ENCODE assay signal across 8 mouse cellular contexts in the genomic region with DNA sequence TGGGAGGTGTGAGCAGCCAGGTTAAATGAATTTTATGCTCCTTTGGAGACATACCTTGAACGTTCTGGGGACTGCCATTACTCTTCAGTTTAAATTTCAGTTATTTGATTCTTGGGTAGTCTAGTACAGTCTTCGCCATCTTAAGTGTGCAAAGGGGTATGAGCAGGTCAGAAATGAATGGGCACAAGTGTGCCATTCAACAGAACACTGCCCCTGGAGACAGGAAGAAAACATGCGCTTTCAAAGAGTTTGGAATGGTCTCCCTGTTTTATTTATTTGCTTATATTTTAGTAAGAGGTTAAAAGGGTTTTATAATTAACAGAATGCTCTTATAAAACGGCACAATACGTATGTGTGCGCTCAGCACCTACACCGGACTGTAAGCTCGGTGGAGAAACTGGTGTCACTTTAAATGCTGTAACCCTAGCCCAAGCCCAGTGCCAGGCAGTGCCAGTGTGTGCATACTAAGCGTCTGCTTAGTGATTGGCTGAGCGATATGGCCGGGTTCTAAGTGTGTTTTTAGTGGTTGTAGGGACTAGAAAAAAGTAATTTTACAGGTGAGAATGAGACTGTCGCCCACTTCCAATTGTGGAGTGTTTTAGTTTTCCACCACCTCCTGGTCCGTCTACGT. TPM values are rescaled to one million over a fixed set of nuclear protein-coding genes. Genes with fewer than 3 reads are reported as not detected.
DNase-seq lines count a peak whose midpoint lies in the region; ATAC-seq and TF ChIP-seq lines count a peak whose summit lies in the region.

No protein-coding gene starts in this region.

- H3K4me3 ChIP-seq in forebrain, postnatal 0 days (ENCODE audit: low read depth, low read length) = peak overlapping the region; percentile 82
- H3K4me3 ChIP-seq in kidney, embryonic 16.5 days (ENCODE audit: low read length) = peak overlapping the region; percentile 68
- H3K4me3 ChIP-seq in neural tube, embryonic 13.5 days = peak overlapping the region; percentile 81

- H3K27ac ChIP-seq in forebrain, postnatal 0 days (ENCODE audit: low read depth, low read length) = no peak overlapping the region
- H3K27ac ChIP-seq in kidney, embryonic 16.5 days (ENCODE audit: low read length) = peak overlapping the region; percentile 48; the same call in 1 of the 2 replicates
- H3K27ac ChIP-seq in neural tube, embryonic 13.5 days (replicated peaks) = 0 out of 2 replicates have a peak overlapping the region, but pooled peaks have one; percentile 82

- peak; percentile 39 for DNase-seq in retina, postnatal 1 day
- DNase-seq in retina, embryonic 14.5 days (ENCODE audit: low spot score) = no peak
- no peak for DNase-seq in forebrain, postnatal 0 days
- DNase-seq in urinary bladder, postnatal 4 days (ENCODE audit: low spot score in 2 of 2) = no peak
- DNase-seq in urinary bladder, adult 2 months (ENCODE audit: low spot score) = no peak
- DNase-seq in layer of hippocampus, adult 8-10 months (ENCODE audit: low spot score in 2 of 2) = no peak

- TF ChIP-seq CTCF in forebrain, postnatal 0 days (IDR thresholded peaks at IDR 0.05; ENCODE audit: low read depth) = 0 out of 2 replicates have a peak, but pooled peaks have one; percentile 26

- H3K9me3 ChIP-seq in forebrain, postnatal 0 days (ENCODE audit: low read length) = no peaks in the 10 kb centered on the region
- no peaks in the 10 kb centered on the region for H3K9me3 ChIP-seq in kidney, embryonic 16.5 days (ENCODE audit: low read length)
- no peaks in the 10 kb centered on the region for H3K9me3 ChIP-seq in neural tube, embryonic 13.5 days

- ATAC-seq in forebrain, postnatal 0 days = no peak
- ATAC-seq in kidney, embryonic 16.5 days (ENCODE audit: low FRiP score, low TSS enrichment) = 0 out of 2 replicates have a peak, but pooled peaks have one; percentile 40
- ATAC-seq in neural tube, embryonic 13.5 days (ENCODE audit: low read depth) = no peak

- H3K9ac ChIP-seq in forebrain, postnatal 0 days = peak overlapping the region; percentile 74; the same call in 1 of the 2 replicates
- peak overlapping the region; percentile 70; the same call in 1 of the 2 replicates for H3K9ac ChIP-seq in kidney, embryonic 16.5 days (replicated peaks; ENCODE audit: low read length)
- H3K9ac ChIP-seq in neural tube, embryonic 13.5 days = peak overlapping the region; percentile 87

- WGBS in forebrain, postnatal 0 days = 27% methylated on average over 14 of the region's 14 CpGs
- WGBS in kidney, embryonic 16.5 days = 33% methylated on average over 14 of the region's 14 CpGs
- 54% methylated on average over 14 of the region's 14 CpGs for WGBS in neural tube, embryonic 13.5 days

- peak overlapping the region; percentile 73 for H3K4me2 ChIP-seq in forebrain, postnatal 0 days (ENCODE audit: low read depth)
- peak overlapping the region; percentile 80 for H3K4me2 ChIP-seq in kidney, embryonic 16.5 days (replicated peaks; ENCODE audit: low read depth, low read length)
- H3K4me2 ChIP-seq in neural tube, embryonic 13.5 days = peak overlapping the region; percentile 83

- 0 out of 2 replicates have a peak, but pooled peaks cover 7% of the 10 kb centered on the region for H3K4me1 ChIP-seq in forebrain, postnatal 0 days (ENCODE audit: insufficient read depth)
- peaks cover 34% of the 10 kb centered on the region for H3K4me1 ChIP-seq in kidney, embryonic 16.5 days (ENCODE audit: insufficient read depth, low read length)
- peaks cover 26% of the 10 kb centered on the region for H3K4me1 ChIP-seq in neural tube, embryonic 13.5 days (replicated peaks)

- H3K36me3 ChIP-seq in forebrain, postnatal 0 days (ENCODE audit: insufficient read depth) = no peaks in the 10 kb centered on the region
- H3K36me3 ChIP-seq in kidney, embryonic 16.5 days (ENCODE audit: insufficient read depth, low read length) = no peaks in the 10 kb centered on the region
- no peaks in the 10 kb centered on the region for H3K36me3 ChIP-seq in neural tube, embryonic 13.5 days

- no peaks in the 10 kb centered on the region for H3K27me3 ChIP-seq in forebrain, postnatal 0 days (ENCODE audit: insufficient read depth, low read length)
- no peaks in the 10 kb centered on the region for H3K27me3 ChIP-seq in kidney, embryonic 16.5 days (ENCODE audit: insufficient read depth, low read length)
- H3K27me3 ChIP-seq in neural tube, embryonic 13.5 days = no peaks in the 10 kb centered on the region

RNA-seq across cellular contexts. Expression of a gene that starts 1.6 kb away (rescaled TPM):
- total RNA-seq in forebrain, postnatal 0 days (2014; rRNA removed) = 44.0 and 51.9 TPM in 2 replicates
- 16.7 and 21.3 TPM in 2 replicates for polyA plus RNA-seq in forebrain, postnatal 0 days (2015; fragmentation: Nextera tagmentation; extraction: Ambion mirVana)
- 12.8 and 13.5 TPM in 2 replicates for polyA plus RNA-seq in kidney, embryonic 16.5 days (2015; fragmentation: Nextera tagmentation; extraction: Ambion mirVana)
- 13.9 and 15.5 TPM in 2 replicates for polyA plus RNA-seq in neural tube, embryonic 13.5 days (2015; fragmentation: Nextera tagmentation; extraction: Ambion mirVana)
- 17.3 and 17.7 TPM in 2 replicates for polyA plus RNA-seq in urinary bladder, adult 2 months (2012; rRNA removed)
- total RNA-seq in layer of hippocampus, adult 8-10 months (2022) = 10 to 100 TPM; 68.7 to 78.3 (median 75.5) TPM

RNA-seq across cellular contexts. Expression of a gene that starts 1.7 kb away (rescaled TPM):
- total RNA-seq in forebrain, postnatal 0 days (2014; rRNA removed) = 0.62 and 0.85 TPM in 2 replicates
- 0.58 and 0.92 TPM in 2 replicates for polyA plus RNA-seq in forebrain, postnatal 0 days (2015; fragmentation: Nextera tagmentation; extraction: Ambion mirVana)
- polyA plus RNA-seq in kidney, embryonic 16.5 days (2015; fragmentation: Nextera tagmentation; extraction: Ambion mirVana) = 1.9 and 5.3 TPM in 2 replicates
- 0.45 and 0.95 TPM in 2 replicates for polyA plus RNA-seq in neural tube, embryonic 13.5 days (2015; fragmentation: Nextera tagmentation; extraction: Ambion mirVana)
- polyA plus RNA-seq in urinary bladder, adult 2 months (2012; rRNA removed) = 9.9 and 12.4 TPM in 2 replicates
- 1 to 10 TPM; 1.0 to 1.7 (median 1.6) TPM for total RNA-seq in layer of hippocampus, adult 8-10 months (2022)
